Mouse (Mus musculus) thymus, adult 2 months (tissue): ENCODE results near the gene Nmral1. TPM values are rescaled to one million over a fixed set of nuclear protein-coding genes. Genes with fewer than 3 reads are reported as not detected.
A peak's percentile ranks its signal among the peaks of the same experiment; 100 is the strongest.

ENCODE experiments used
- DNase-seq: peaks from one replicate; pipeline ENCODE4 v3.0.0; 2021
- H3K27ac ChIP-seq: fragments of 200-500 bp; 2 replicates; pipeline ENCODE4 v1.5.1; 2012; ENCODE audit warnings: low read length, control low read depth; ENCODE audit not compliant: control insufficient read depth, insufficient read depth
- H3K27me3 ChIP-seq: fragments of 200-500 bp; 2 replicates; pipeline ENCODE4 v1.6.1; 2012; ENCODE audit warnings: mild to moderate bottlenecking, low read length, moderate library complexity, mixed read lengths; ENCODE audit not compliant: control insufficient read depth, insufficient read depth
- H3K36me3 ChIP-seq: fragments of 200-500 bp; 2 replicates; pipeline ENCODE4 v1.6.1; 2012; ENCODE audit warnings: mild to moderate bottlenecking, low read length, moderate library complexity; ENCODE audit not compliant: control insufficient read depth, insufficient read depth
- H3K4me1 ChIP-seq: fragments of 200-500 bp; replicated peaks from 2 replicates; pipeline ENCODE4 v1.6.1; 2012; ENCODE audit warnings: low read length; ENCODE audit not compliant: control insufficient read depth, insufficient read depth
- H3K4me3 ChIP-seq: fragments of 200-500 bp; 2 replicates; pipeline ENCODE4 v1.5.1; 2012; ENCODE audit warnings: mild to moderate bottlenecking, low read length, control low read depth, moderate library complexity; ENCODE audit not compliant: control insufficient read depth, insufficient read depth
- CTCF ChIP-seq: fragments of 200-500 bp; IDR thresholded peaks from 2 replicates; pipeline ENCODE4 v1.5.1; 2012; ENCODE audit warnings: mild to moderate bottlenecking, control low read depth, low read length, moderate library complexity, borderline replicate concordance; ENCODE audit not compliant: control insufficient read depth, poor library complexity, insufficient read depth; ENCODE audit errors: extremely low read depth
- POLR2A ChIP-seq: fragments of 200-500 bp; IDR thresholded peaks from 2 replicates; pipeline ENCODE4 v1.6.1; 2012; ENCODE audit warnings: mild to moderate bottlenecking, low read length, control low read depth, moderate library complexity; ENCODE audit not compliant: control insufficient read depth, poor library complexity, insufficient read depth; ENCODE audit errors: extremely low read depth
- WGBS: fragments of 180-500 bp; shearing (Covaris S2); methylation state at CpG from one replicate; pipeline ENCODE4 v1.1.7; 2018; 5-methylcytosine and 5-hydroxymethylcytosine counted together
- polyA plus RNA-seq: library from polyadenylated mRNA; depleted of rRNA; stranded (reverse); fragments of >200 nt; gene quantifications from 2 replicates; pipeline ENCODE4 v1.2.3, GENCODE M21; 2012; rRNA removed

Gene Nmral1
- polyA plus RNA-seq, 1 experiment, result 25.6 TPM

GRCm38 (mm10) chr16:4678080-4678479, 41.1 kb downstream of the Nmral1 start:
- DNase-seq, result no peak
- WGBS, result 33% methylated on average over 5 of the region's 5 CpGs
- no peak for TF ChIP-seq POLR2A
- TF ChIP-seq CTCF, result no peak
- Histone ChIP-seq H3K27ac (no peak overlapping the region), H3K4me3 (0 out of 2 replicates have a peak overlapping the region, but pooled peaks have one; percentile 1), H3K4me1 (peaks cover 46% of the 10 kb centered on the region), H3K27me3 (no peaks in the 10 kb centered on the region), H3K36me3 (peaks cover 13% of the 10 kb centered on the region)

- H3K36me3 ChIP-seq, result peaks cover 18% of the 10 kb centered on the region
- DNase-seq, result no peak
- no peak overlapping the region for H3K4me3 ChIP-seq
- no peak overlapping the region for H3K27ac ChIP-seq
- TF ChIP-seq CTCF, result no peak
- TF ChIP-seq POLR2A, result no peak
- peaks cover 48% of the 10 kb centered on the region for H3K4me1 ChIP-seq
- H3K27me3 ChIP-seq, result no peaks in the 10 kb centered on the region
- WGBS, result 59% methylated on average over 5 of the region's 5 CpGs
These were observed 42.3 kb downstream of the Nmral1 start for GRCm38 (mm10) chr16:4676836-4677235.

- WGBS, result under 1% methylated on average over 4 of the region's 4 CpGs
These were observed 45.1 kb downstream of the Nmral1 start for GRCm38 (mm10) chr16:4674091-4674490.

GRCm38 (mm10) chr16:4670317-4670716, 48.8 kb downstream of the Nmral1 start:
- Histone ChIP-seq H3K27me3 (no peaks in the 10 kb centered on the region), H3K4me3 (no peak overlapping the region), H3K36me3 (peaks cover 49% of the 10 kb centered on the region), H3K4me1 (peaks cover 19% of the 10 kb centered on the region), H3K27ac (no peak overlapping the region)
- DNase-seq, result no peak
- WGBS, result 96% methylated on average over 5 of the region's 5 CpGs
- TF ChIP-seq POLR2A, result no peak

More at GRCm38 (mm10) chr16:4674091-4674490, 45.1 kb downstream of the Nmral1 start:
- TF ChIP-seq POLR2A (no peak), CTCF (no peak)
- H3K27me3 ChIP-seq, result no peaks in the 10 kb centered on the region
- peaks cover 29% of the 10 kb centered on the region for H3K36me3 ChIP-seq
- peaks cover 48% of the 10 kb centered on the region for H3K4me1 ChIP-seq
- H3K27ac ChIP-seq, result peak overlapping the region; percentile 95
- peak; percentile 78 for DNase-seq
- H3K4me3 ChIP-seq, result no peak overlapping the region

DNA sequence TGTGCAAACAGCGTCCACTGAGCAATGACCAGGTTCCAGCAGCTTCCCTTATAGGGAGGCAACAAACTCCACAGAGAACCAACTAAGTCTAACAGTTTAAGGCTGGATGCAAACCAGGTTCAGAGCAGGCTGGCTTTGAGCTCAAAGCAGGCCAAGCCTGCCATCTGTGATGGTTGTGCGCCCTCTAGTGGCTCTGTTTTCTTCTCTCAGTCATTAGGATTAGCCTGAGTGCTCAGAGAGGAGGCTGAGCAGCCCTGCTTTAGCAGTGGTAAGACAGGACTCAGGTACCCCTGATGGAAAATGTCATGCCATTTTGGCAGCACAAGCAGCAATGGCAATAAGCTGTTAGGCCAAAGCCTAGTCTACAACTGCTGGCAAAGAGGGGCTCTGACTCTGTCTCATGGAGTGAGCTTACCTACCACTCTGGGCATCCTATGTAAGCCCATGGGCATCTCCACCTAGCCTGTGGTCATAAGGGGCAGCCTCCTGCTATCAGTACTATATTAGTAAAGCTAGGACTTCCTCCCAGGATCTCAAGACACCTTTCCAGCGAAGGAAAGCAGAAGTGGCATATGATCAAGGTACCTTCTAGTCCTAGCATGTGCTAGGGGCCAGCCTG, 51.9 kb downstream of the Nmral1 start:
- peaks cover 72% of the 10 kb centered on the region for H3K36me3 ChIP-seq
- H3K27me3 ChIP-seq, result no peaks in the 10 kb centered on the region
- H3K4me1 ChIP-seq, result no peaks in the 10 kb centered on the region
- peak; percentile 93; the same call in 1 of the 2 replicates for TF ChIP-seq CTCF
- TF ChIP-seq POLR2A, result no peak
- peak; percentile 85 for DNase-seq
- H3K27ac ChIP-seq, result no peak overlapping the region
- WGBS, result 55% methylated on average over 3 of the region's 3 CpGs
- no peak overlapping the region for H3K4me3 ChIP-seq

GRCm38 (mm10) chr16:4665726-4666125, 53.4 kb downstream of the Nmral1 start:
- TF ChIP-seq POLR2A (no peak), CTCF (no peak)
- Histone ChIP-seq H3K4me3 (no peak overlapping the region), H3K36me3 (peaks cover 80% of the 10 kb centered on the region), H3K27me3 (no peaks in the 10 kb centered on the region), H3K4me1 (no peaks in the 10 kb centered on the region), H3K27ac (no peak overlapping the region)
- 95% methylated on average over 2 of the region's 2 CpGs for WGBS
- DNase-seq, result no peak

DNA sequence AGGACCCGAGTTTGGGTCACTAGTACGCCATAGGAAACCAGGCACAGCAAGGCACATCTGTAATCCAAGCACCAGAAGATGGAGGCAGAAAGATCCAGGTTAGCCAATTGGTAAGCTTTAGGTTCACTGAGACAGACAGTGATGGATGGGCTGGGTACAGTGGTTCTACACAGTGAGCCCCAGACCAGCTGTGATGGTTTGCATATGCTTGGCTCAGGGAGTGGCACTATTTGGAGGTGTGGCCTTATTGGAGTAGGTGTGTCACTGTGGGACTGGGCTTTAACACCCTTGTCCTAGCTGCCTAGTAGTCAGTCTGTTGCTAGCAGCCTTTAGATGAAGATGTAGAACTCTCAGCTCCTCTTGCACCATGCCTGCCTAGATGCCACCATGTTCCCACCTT, 55.4 kb downstream of the Nmral1 start:
- Histone ChIP-seq H3K27ac (no peak overlapping the region), H3K4me1 (peaks cover 4% of the 10 kb centered on the region; the same call in 1 of the 2 replicates), H3K36me3 (peaks cover 73% of the 10 kb centered on the region), H3K27me3 (no peaks in the 10 kb centered on the region), H3K4me3 (no peak overlapping the region)
- TF ChIP-seq CTCF (no peak), POLR2A (no peak)
- 89% methylated on average over 2 of the region's 2 CpGs for WGBS
- DNase-seq, result no peak

GRCm38 (mm10) chr16:4661605-4662004, 57.6 kb downstream of the Nmral1 start:
- TF ChIP-seq POLR2A (no peak), CTCF (no peak)
- Histone ChIP-seq H3K4me3 (no peak overlapping the region), H3K27ac (no peak overlapping the region), H3K36me3 (peaks cover 54% of the 10 kb centered on the region), H3K27me3 (no peaks in the 10 kb centered on the region), H3K4me1 (peaks cover 9% of the 10 kb centered on the region; the same call in 1 of the 2 replicates)
- DNase-seq, result no peak
- WGBS, result 92% methylated on average over 2 of the region's 2 CpGs

Other genes starting within 250 kb of the Nmral1 start
- 5.3 and 12.1 TPM in 2 replicates for gene Srl, start 177.5 kb downstream of the Nmral1 start, polyA plus RNA-seq
- gene Tfap4, start 159.5 kb downstream of the Nmral1 start, polyA plus RNA-seq, result 12.0 and 13.5 TPM in 2 replicates
- 11.8 and 14.3 TPM in 2 replicates for gene Glis2, start 124.6 kb downstream of the Nmral1 start, polyA plus RNA-seq
- 35.7 and 40.4 TPM in 2 replicates for gene Pam16, start 94.4 kb downstream of the Nmral1 start, polyA plus RNA-seq
- gene Vasn, start 79.4 kb downstream of the Nmral1 start, polyA plus RNA-seq, result 5.3 and 8.1 TPM in 2 replicates
- 18.3 and 19.7 TPM in 2 replicates for gene Dnaja3, start 79.4 kb downstream of the Nmral1 start, polyA plus RNA-seq
- gene Coro7, start 39.6 kb downstream of the Nmral1 start, polyA plus RNA-seq, result 391 and 423 TPM in 2 replicates
- gene Hmox2, start 7.0 kb upstream of the Nmral1 start, polyA plus RNA-seq, result 44.4 and 54.7 TPM in 2 replicates
- gene Cdip1, start 70.9 kb upstream of the Nmral1 start, polyA plus RNA-seq, result 112 and 119 TPM in 2 replicates
- 0.13 TPM in 1 of 2 replicates, not detected in the other for gene 4930562C15Rik, start 116.1 kb upstream of the Nmral1 start, polyA plus RNA-seq
- gene Ubald1, start 161.0 kb upstream of the Nmral1 start, polyA plus RNA-seq, result 92.4 and 107 TPM in 2 replicates
- 89.2 and 98.3 TPM in 2 replicates for gene Mgrn1, start 166.9 kb upstream of the Nmral1 start, polyA plus RNA-seq
- 139 and 151 TPM in 2 replicates for gene Nudt16l1, start 219.4 kb upstream of the Nmral1 start, polyA plus RNA-seq
- gene Anks3, start 244.8 kb upstream of the Nmral1 start, polyA plus RNA-seq, result 85.0 and 89.0 TPM in 2 replicates